Mouse (Mus musculus): ENCODE results near the gene Prkg1. TPM values are rescaled to one million over a fixed set of nuclear protein-coding genes. Genes with fewer than 3 reads are reported as not detected.

Prkg1 gene
- polyA plus RNA-seq, 1 experiment from 2014 or later: 4.9 TPM

DNA sequence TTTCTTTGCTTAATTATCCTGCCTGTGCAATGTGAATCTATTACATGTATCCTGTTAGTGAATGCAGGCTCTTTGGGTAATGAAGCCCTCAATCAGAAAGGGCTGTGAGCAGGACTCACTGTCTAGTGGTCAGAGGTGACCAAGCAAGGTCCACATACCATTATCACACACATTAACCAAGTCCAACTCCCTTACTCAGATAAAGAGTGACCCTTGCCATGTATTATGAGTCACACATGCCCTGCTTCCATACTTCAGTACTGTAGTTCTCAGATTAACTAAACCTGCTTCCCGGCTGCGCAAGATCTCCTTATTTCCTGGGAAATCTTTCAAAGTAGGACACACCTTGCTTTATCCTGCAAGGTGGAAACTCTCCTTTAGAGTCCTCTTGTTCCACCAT lies 1073.6 kb downstream of the Prkg1 start:
- H3K4me3 ChIP-seq (ENCODE audit: low read depth, low read length): no peak overlapping the region
- H3K4me2 ChIP-seq (ENCODE audit: low read length): no peak overlapping the region
- no peak overlapping the region for H3K9ac ChIP-seq (ENCODE audit: low read depth, low read length)
- H3K9me3 ChIP-seq (replicated peaks; ENCODE audit: control insufficient read depth, low read length, poor library complexity, severe bottlenecking): no peaks in the 10 kb centered on the region
- ATAC-seq: no peak
- H3K27me3 ChIP-seq (ENCODE audit: control insufficient read depth, insufficient read depth, low read depth, low read length): no peaks in the 10 kb centered on the region
- no peaks in the 10 kb centered on the region for H3K4me1 ChIP-seq (ENCODE audit: control insufficient read depth, insufficient read depth, low read length)
- no peak overlapping the region for H3K27ac ChIP-seq (ENCODE audit: low read length)
- WGBS: 98% methylated on average over 2 of the region's 2 CpGs
- no peaks in the 10 kb centered on the region for H3K36me3 ChIP-seq (ENCODE audit: control insufficient read depth, insufficient read depth, low read length)

DNA sequence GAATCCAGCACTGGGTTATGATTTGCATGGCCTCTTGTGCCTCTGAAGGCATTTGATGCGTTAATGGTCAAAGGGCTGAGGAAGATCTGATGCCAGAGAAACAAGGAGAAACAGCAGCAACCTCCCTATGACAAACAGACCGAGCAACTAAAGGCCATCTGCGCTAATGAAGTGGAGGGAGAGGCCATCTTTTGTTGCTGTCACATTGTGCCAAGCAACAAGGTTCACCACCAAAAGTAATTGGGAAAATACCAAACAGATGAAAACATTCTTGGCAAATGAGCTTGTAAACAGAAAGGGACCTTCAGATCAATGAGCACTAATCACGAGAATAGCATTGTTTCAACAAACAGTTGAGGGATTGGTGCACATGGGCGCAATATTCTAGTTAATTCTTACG lies 1074.1 kb downstream of the Prkg1 start:
- Histone ChIP-seq H3K9me3 (replicated peaks; ENCODE audit: control insufficient read depth, low read length, poor library complexity, severe bottlenecking) (no peaks in the 10 kb centered on the region), H3K36me3 (ENCODE audit: control insufficient read depth, insufficient read depth, low read length) (no peaks in the 10 kb centered on the region), H3K4me3 (ENCODE audit: low read depth, low read length) (no peak overlapping the region), H3K9ac (ENCODE audit: low read depth, low read length) (no peak overlapping the region), H3K4me2 (ENCODE audit: low read length) (no peak overlapping the region), H3K27me3 (ENCODE audit: control insufficient read depth, insufficient read depth, low read depth, low read length) (no peaks in the 10 kb centered on the region), H3K27ac (ENCODE audit: low read length) (no peak overlapping the region), H3K4me1 (ENCODE audit: control insufficient read depth, insufficient read depth, low read length) (no peaks in the 10 kb centered on the region)
- ATAC-seq: no peak
- WGBS: 91% methylated on average over 6 of the region's 6 CpGs

DNA sequence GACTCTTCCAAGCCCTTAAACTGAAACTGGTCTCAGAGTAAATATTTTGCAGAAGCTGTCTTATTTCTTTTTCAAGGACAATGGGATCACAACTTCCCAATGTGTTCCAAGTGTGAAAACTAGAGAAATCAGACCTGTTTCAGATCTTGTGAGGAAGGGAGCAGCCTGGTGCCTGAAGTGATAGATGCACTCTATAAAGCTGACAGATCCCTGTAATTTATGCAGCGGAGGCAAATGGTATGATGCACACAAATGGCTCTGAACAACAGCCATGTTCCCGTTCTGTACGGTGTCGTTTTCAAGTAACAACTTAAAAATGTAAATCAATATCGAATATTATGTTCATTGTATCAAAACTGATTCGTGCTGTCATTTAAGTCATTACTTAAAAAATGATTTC lies 1076.9 kb downstream of the Prkg1 start:
- Histone ChIP-seq H3K27ac (ENCODE audit: low read length) (no peak overlapping the region), H3K9ac (ENCODE audit: low read depth, low read length) (no peak overlapping the region), H3K9me3 (replicated peaks; ENCODE audit: control insufficient read depth, low read length, poor library complexity, severe bottlenecking) (no peaks in the 10 kb centered on the region), H3K4me2 (ENCODE audit: low read length) (no peak overlapping the region), H3K36me3 (ENCODE audit: control insufficient read depth, insufficient read depth, low read length) (no peaks in the 10 kb centered on the region), H3K4me3 (ENCODE audit: low read depth, low read length) (no peak overlapping the region), H3K4me1 (ENCODE audit: control insufficient read depth, insufficient read depth, low read length) (no peaks in the 10 kb centered on the region), H3K27me3 (ENCODE audit: control insufficient read depth, insufficient read depth, low read depth, low read length) (no peaks in the 10 kb centered on the region)
- ATAC-seq: no peak
- WGBS: 74% methylated on average over 6 of the region's 6 CpGs

DNA sequence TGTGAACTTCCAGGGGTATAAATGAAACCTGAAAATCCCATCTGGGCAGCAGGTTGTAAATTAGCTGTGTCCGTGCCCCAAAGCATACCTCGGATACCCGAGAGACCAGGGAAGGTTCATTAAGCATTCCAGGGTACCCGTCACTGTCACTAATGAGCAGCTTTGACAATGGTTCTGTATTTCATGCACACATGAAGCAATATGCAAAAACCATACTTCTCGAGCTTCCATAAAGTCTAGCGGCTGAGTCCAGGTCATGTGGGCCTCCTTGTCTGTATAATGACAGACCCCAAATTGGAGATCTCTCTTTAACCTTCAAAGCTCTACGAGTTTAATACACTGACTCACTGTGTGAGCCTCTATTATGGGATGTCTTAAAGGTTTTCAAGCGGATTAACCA lies 1088.5 kb downstream of the Prkg1 start:
- H3K4me2 ChIP-seq (ENCODE audit: low read length): no peak overlapping the region
- H3K9me3 ChIP-seq (replicated peaks; ENCODE audit: control insufficient read depth, low read length, poor library complexity, severe bottlenecking): no peaks in the 10 kb centered on the region
- no peak overlapping the region for H3K4me3 ChIP-seq (ENCODE audit: low read depth, low read length)
- WGBS: 44% methylated on average over 8 of the region's 8 CpGs
- no peaks in the 10 kb centered on the region for H3K36me3 ChIP-seq (ENCODE audit: control insufficient read depth, insufficient read depth, low read length)
- peaks cover 3% of the 10 kb centered on the region; the same call in 1 of the 2 replicates for H3K4me1 ChIP-seq (ENCODE audit: control insufficient read depth, insufficient read depth, low read length)
- no peak overlapping the region for H3K27ac ChIP-seq (ENCODE audit: low read length)
- ATAC-seq: 0 out of 2 replicates have a peak, but pooled peaks have one; percentile 42
- no peak overlapping the region for H3K9ac ChIP-seq (ENCODE audit: low read depth, low read length)
- H3K27me3 ChIP-seq (ENCODE audit: control insufficient read depth, insufficient read depth, low read depth, low read length): no peaks in the 10 kb centered on the region

DNA sequence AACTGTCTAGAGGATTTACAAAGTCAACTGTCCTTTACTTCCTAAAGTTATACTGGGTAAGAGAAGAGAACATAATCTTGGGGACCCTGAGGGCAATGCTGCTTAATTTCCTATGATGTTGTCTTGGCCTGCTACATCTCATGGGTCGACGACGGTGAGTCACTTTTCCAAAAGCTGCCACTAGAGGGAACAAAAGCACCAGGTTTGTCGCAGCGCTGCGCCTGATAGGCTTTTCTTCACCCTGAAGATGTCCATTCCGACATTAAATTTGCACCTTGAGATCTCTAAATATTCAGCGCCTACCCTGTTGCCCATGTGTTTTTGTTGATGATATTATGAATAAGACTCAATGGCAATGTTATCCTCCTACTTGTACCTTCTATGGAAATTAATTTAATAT lies 1100.6 kb downstream of the Prkg1 start:
- ATAC-seq: peak; percentile 93
- Histone ChIP-seq H3K27ac (ENCODE audit: low read length) (no peak overlapping the region), H3K9ac (ENCODE audit: low read depth, low read length) (no peak overlapping the region), H3K4me1 (ENCODE audit: control insufficient read depth, insufficient read depth, low read length) (no peaks in the 10 kb centered on the region), H3K4me3 (ENCODE audit: low read depth, low read length) (no peak overlapping the region), H3K4me2 (ENCODE audit: low read length) (no peak overlapping the region), H3K27me3 (ENCODE audit: control insufficient read depth, insufficient read depth, low read depth, low read length) (no peaks in the 10 kb centered on the region; the same call in 1 of the 2 replicates), H3K36me3 (ENCODE audit: control insufficient read depth, insufficient read depth, low read length) (no peaks in the 10 kb centered on the region), H3K9me3 (replicated peaks; ENCODE audit: control insufficient read depth, low read length, poor library complexity, severe bottlenecking) (no peaks in the 10 kb centered on the region)
- 7% methylated on average over 8 of the region's 8 CpGs for WGBS

DNA sequence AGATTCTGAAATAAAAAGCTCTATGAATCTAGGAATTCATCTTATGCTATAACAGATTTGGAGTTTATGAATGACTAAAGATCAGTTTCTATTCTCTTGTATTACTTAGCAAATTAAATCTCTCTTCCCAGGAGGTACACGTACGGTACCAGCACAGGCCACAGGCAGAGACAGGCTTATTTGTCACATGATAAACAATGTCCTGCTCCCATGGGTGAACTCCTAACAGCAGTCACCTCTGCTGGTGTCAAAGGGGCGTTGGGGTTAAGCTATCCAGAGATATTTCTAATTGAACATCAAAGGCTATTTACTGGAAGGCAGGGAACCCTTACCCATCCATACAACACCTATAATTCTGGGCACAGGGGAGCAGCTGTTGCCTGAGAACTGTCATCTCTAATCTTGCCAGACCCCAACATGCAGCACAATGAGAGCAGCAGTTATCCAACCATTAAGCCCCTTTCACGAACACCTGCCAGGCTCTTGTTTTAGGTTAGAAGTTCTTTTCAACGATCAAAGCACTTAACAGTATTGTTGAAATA lies 1122.1 kb downstream of the Prkg1 start:
- Histone ChIP-seq H3K27ac (ENCODE audit: low read length) (no peak overlapping the region), H3K9ac (ENCODE audit: low read depth, low read length) (no peak overlapping the region), H3K9me3 (replicated peaks; ENCODE audit: control insufficient read depth, low read length, poor library complexity, severe bottlenecking) (no peaks in the 10 kb centered on the region), H3K4me1 (ENCODE audit: control insufficient read depth, insufficient read depth, low read length) (no peaks in the 10 kb centered on the region), H3K27me3 (ENCODE audit: control insufficient read depth, insufficient read depth, low read depth, low read length) (no peaks in the 10 kb centered on the region), H3K4me2 (ENCODE audit: low read length) (no peak overlapping the region), H3K36me3 (ENCODE audit: control insufficient read depth, insufficient read depth, low read length) (no peaks in the 10 kb centered on the region), H3K4me3 (ENCODE audit: low read depth, low read length) (no peak overlapping the region)
- no peak for ATAC-seq
- WGBS: 15% methylated on average over 5 of the region's 5 CpGs

DNA sequence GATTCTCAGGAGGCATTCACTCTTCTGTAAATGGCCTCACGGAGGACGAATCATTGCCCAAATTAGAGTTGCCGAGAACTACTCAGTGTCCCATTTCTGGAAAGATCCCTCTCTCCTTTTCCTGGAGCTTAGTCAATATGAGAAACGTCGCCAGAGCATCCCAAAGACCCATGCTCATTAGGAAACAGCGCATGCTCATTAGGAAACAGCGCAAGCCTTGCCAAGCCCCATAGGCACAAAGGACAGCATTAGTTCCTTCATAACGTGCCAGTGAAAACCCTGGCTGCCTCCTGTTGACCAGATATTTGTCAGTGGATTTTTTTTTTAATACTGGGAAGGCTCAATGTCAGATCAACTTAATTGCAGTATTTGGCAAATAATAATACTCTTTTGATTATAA lies 1127.4 kb downstream of the Prkg1 start:
- H3K9ac ChIP-seq (ENCODE audit: low read depth, low read length): no peak overlapping the region
- no peaks in the 10 kb centered on the region for H3K9me3 ChIP-seq (replicated peaks; ENCODE audit: control insufficient read depth, low read length, poor library complexity, severe bottlenecking)
- no peak overlapping the region for H3K4me2 ChIP-seq (ENCODE audit: low read length)
- no peak overlapping the region for H3K4me3 ChIP-seq (ENCODE audit: low read depth, low read length)
- 60% methylated on average over 8 of the region's 8 CpGs for WGBS
- no peak overlapping the region for H3K27ac ChIP-seq (ENCODE audit: low read length)
- no peaks in the 10 kb centered on the region for H3K36me3 ChIP-seq (ENCODE audit: control insufficient read depth, insufficient read depth, low read length)
- ATAC-seq: no peak
- no peaks in the 10 kb centered on the region for H3K27me3 ChIP-seq (ENCODE audit: control insufficient read depth, insufficient read depth, low read depth, low read length)
- no peaks in the 10 kb centered on the region for H3K4me1 ChIP-seq (ENCODE audit: control insufficient read depth, insufficient read depth, low read length)

DNA sequence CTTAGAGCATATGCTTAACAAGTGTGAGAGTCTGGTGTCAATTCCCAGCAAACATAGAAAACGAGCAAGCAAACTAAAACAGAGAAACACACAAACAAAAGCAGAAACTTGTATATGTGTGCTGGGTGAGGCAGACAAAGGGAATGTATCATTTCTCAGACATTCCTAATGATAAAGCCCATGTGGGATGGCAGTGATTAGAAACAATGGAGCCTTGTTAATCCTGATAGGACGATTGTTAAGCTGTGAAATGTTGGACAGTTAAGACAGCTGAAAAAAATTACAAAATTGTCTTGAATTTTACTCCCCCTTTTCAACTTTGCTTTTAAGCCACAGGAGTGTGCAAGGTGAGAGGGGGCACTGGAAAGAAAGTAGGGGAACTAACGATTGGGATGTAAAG lies 1133.8 kb downstream of the Prkg1 start:
- Histone ChIP-seq H3K9ac (ENCODE audit: low read depth, low read length) (no peak overlapping the region), H3K27ac (ENCODE audit: low read length) (no peak overlapping the region), H3K4me1 (ENCODE audit: control insufficient read depth, insufficient read depth, low read length) (no peaks in the 10 kb centered on the region), H3K4me3 (ENCODE audit: low read depth, low read length) (no peak overlapping the region), H3K27me3 (ENCODE audit: control insufficient read depth, insufficient read depth, low read depth, low read length) (no peaks in the 10 kb centered on the region), H3K36me3 (ENCODE audit: control insufficient read depth, insufficient read depth, low read length) (no peaks in the 10 kb centered on the region), H3K4me2 (ENCODE audit: low read length) (no peak overlapping the region), H3K9me3 (replicated peaks; ENCODE audit: control insufficient read depth, low read length, poor library complexity, severe bottlenecking) (no peaks in the 10 kb centered on the region)
- 42% methylated on average over 3 of the region's 3 CpGs for WGBS
- no peak for ATAC-seq

DNA sequence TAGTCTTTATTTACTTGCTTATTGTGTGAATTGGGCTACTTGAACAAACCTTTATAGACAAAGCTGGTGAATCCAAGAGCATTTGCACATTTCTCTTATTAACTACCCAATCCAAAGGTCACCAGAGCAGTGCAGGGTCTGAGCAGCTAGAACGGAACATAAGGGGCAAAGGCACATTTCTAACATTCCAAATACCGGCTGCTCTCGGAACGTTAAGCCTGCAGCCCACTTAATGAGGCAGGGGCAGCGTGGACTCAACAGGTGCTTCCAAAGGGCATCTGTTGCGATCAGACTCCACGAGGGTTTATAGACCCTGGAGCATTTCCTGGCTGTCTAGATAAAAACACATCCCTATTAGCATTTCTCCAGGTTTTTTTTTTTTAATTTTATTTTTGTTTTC lies 1138.8 kb downstream of the Prkg1 start:
- no peaks in the 10 kb centered on the region for H3K27me3 ChIP-seq (ENCODE audit: control insufficient read depth, insufficient read depth, low read depth, low read length)
- ATAC-seq: no peak
- H3K4me3 ChIP-seq (ENCODE audit: low read depth, low read length): no peak overlapping the region

More for the DNA sequence above, 1138.8 kb downstream of the Prkg1 start:
- Histone ChIP-seq H3K4me2 (ENCODE audit: low read length) (no peak overlapping the region), H3K36me3 (ENCODE audit: control insufficient read depth, insufficient read depth, low read length) (no peaks in the 10 kb centered on the region), H3K9me3 (replicated peaks; ENCODE audit: control insufficient read depth, low read length, poor library complexity, severe bottlenecking) (no peaks in the 10 kb centered on the region), H3K27ac (ENCODE audit: low read length) (no peak overlapping the region), H3K4me1 (ENCODE audit: control insufficient read depth, insufficient read depth, low read length) (no peaks in the 10 kb centered on the region), H3K9ac (ENCODE audit: low read depth, low read length) (no peak overlapping the region)
- WGBS: 27% methylated on average over 7 of the region's 7 CpGs
